Mouse (Mus musculus) forebrain, embryonic 11.5 days (tissue): ENCODE data around the gene Gm40193. TPM values are rescaled to one million over a fixed set of nuclear protein-coding genes. Genes with fewer than 3 reads are reported as not detected.
A peak's percentile ranks its signal among the peaks of the same experiment; 100 is the strongest.

Experiments used
- ATAC-seq: fragments of 200-750 bp; cut with Nextera tagmentation; replicated peaks from 2 replicates; pipeline ENCODE4 v1.8.0; 2017; ENCODE audit warnings: moderate TSS enrichment; ENCODE audit not compliant: low FRiP score
- DNase-seq: peaks from one replicate; pipeline ENCODE4 v3.0.0-alpha.2; 2017; ENCODE audit warnings: low spot score
- H3K27ac ChIP-seq: fragments of 300-500 bp; sonication (generic); 2 replicates; pipeline ENCODE4 v1.5.1; 2014; ENCODE audit warnings: low read depth, low read length
- H3K27me3 ChIP-seq: fragments of 300-500 bp; sonication (generic); 2 replicates; pipeline ENCODE4 v1.6.1; 2014; ENCODE audit warnings: mild to moderate bottlenecking, low read length, mixed read lengths; ENCODE audit not compliant: control insufficient read depth, insufficient read depth
- H3K36me3 ChIP-seq: fragments of 300-500 bp; sonication (generic); 2 replicates; pipeline ENCODE4 v1.6.1; 2014; ENCODE audit warnings: mild to moderate bottlenecking, low read length, moderate library complexity, mixed read lengths; ENCODE audit not compliant: control insufficient read depth, insufficient read depth
- H3K4me1 ChIP-seq: fragments of 300-500 bp; sonication (generic); replicated peaks from 2 replicates; pipeline ENCODE4 v1.6.1; 2014; ENCODE audit warnings: low read length, mixed read lengths; ENCODE audit not compliant: control insufficient read depth, insufficient read depth
- H3K4me2 ChIP-seq: fragments of 300-500 bp; sonication (generic); 2 replicates; pipeline ENCODE4 v1.6.1; 2014; ENCODE audit warnings: low read depth, mild to moderate bottlenecking, low read length, moderate library complexity, mixed read lengths; ENCODE audit not compliant: severe bottlenecking
- H3K4me3 ChIP-seq: fragments of 300-500 bp; sonication (generic); 2 replicates; pipeline ENCODE4 v1.5.1; 2014; ENCODE audit warnings: low read depth, low read length
- H3K9ac ChIP-seq: fragments of 300-500 bp; sonication (generic); 2 replicates; pipeline ENCODE4 v1.6.1; 2014; ENCODE audit warnings: low read length
- H3K9me3 ChIP-seq: fragments of 300-500 bp; sonication (generic); 2 replicates; pipeline ENCODE4 v1.6.1; 2016; ENCODE audit warnings: low read length, mixed read lengths; ENCODE audit not compliant: control insufficient read depth
- WGBS: fragments of 180-500 bp; shearing (Covaris S2); extraction: QIAGEN DNeasy Blood & Tissue Kit; methylation state at CpG from one replicate; pipeline ENCODE4 v1.1.7; 2014; 5-methylcytosine and 5-hydroxymethylcytosine counted together
- polyA plus RNA-seq: library from polyadenylated mRNA; unstranded; fragments of >200 nt; fragmentation: Nextera tagmentation; extraction: Ambion mirVana; gene quantifications from 2 replicates; pipeline ENCODE4 v1.2.1, GENCODE M21; 2014

Gene Gm40193
- polyA plus RNA-seq, 1 experiment from 2014 or later = not detected

DNA sequence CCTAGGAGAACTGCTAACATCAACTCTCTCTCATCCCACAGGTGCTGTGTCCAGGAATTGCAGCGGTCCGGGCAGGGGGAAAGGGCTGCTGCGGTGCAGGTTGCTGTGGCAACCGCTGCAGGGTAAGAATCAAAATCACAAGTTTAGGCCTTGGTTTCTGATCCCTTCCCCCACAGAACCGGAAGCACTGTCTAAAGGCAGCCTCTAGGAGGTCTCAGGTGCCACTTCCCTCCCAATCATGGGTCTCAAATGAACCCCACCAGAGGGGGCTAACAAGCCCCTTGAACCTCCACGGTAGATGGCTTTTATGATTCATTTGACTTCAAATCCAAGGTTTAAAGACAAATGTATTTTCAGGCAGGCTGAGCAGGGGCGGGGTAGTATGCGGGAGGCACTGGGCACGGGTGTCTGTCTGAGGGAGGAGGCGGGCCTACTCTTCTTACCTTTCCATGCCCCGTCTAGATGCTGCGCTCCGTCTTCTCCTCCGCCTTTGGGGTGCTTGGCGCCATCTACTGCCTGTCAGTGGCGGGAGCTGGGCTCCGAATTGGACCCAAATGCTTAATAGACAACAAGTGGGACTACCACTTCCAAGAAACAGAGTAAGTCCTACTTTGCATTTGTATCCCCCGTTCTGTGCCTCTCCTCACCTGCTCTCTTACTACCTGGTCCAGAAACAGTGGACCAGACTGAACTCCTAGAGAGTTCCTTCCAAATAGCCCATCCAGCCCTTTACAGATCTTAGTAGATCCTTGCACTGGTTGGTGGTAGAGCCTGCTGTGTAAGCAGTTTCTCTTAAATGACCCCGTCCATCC is 22.8 kb downstream of the Gm40193 start:
- Histone ChIP-seq H3K36me3 (no peaks in the 10 kb centered on the region), H3K4me2 (peak overlapping the region; percentile 31), H3K27ac (no peak overlapping the region), H3K4me1 (no peaks in the 10 kb centered on the region), H3K9me3 (no peaks in the 10 kb centered on the region), H3K4me3 (0 out of 2 replicates have a peak overlapping the region, but pooled peaks have one; percentile 9), H3K27me3 (no peaks in the 10 kb centered on the region), H3K9ac (0 out of 2 replicates have a peak overlapping the region, but pooled peaks have one; percentile 12)
- DNase-seq (peak; percentile 74), ATAC-seq (no peak)
- WGBS = 9% methylated on average over 19 of the region's 19 CpGs

DNA sequence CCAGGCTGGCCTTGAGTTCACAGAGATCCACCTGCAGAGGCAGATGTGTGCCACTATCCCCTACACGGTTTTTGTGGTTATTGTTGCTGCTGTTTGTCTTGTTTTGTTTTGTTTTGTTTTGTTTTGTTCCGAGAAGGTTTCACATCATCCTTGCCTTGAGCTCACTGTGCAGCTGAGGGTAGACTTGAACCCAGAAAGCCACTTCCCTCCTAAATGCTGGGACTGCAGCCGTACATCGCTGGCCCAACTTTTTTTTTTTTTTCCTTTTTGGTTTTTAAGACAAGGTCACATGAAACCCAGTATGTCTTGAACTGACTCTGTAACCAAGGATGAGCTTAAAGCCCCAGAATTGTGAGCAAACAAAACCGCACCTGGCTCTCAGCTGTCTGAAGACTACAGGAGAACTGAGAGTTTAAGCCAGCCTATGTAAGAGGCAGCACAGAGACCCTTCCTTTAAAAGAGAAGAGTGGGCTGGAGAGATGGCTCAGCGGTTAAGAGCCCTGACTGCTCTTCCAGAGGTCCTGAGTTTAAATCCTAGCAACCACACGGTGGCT is 25.7 kb downstream of the Gm40193 start:
- no peak overlapping the region for H3K27ac ChIP-seq
- H3K4me3 ChIP-seq = no peak overlapping the region
- ATAC-seq (no peak), DNase-seq (no peak)
- H3K9me3 ChIP-seq = no peaks in the 10 kb centered on the region
- no peaks in the 10 kb centered on the region for H3K36me3 ChIP-seq
- no peak overlapping the region for H3K9ac ChIP-seq
- no peaks in the 10 kb centered on the region for H3K27me3 ChIP-seq
- H3K4me1 ChIP-seq = no peaks in the 10 kb centered on the region
- 81% methylated on average over 7 of the region's 7 CpGs for WGBS
- H3K4me2 ChIP-seq = no peak overlapping the region

DNA sequence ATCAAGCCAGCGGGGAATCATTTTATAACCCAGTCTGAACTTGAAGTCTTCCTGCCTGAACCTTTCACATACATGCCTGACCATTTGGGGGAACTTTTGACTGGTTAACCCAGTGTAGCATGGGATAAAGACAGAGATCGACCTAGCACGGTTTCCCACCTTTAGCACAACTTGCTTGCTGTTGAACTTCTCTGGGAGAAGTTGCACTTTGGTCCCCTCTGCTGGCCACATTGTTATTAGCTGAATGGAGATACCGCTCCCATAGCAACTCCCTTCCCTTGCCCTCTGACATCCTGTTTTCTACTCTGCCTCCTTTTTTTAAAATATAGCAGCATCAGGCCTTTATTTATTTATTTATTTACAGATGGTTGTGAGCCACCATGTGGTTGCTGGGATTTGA is 26.4 kb downstream of the Gm40193 start:
- H3K36me3 ChIP-seq = no peaks in the 10 kb centered on the region
- H3K4me1 ChIP-seq = no peaks in the 10 kb centered on the region
- H3K27ac ChIP-seq = no peak overlapping the region
- no peaks in the 10 kb centered on the region for H3K9me3 ChIP-seq
- no peak overlapping the region for H3K4me2 ChIP-seq
- no peak for ATAC-seq
- H3K9ac ChIP-seq = no peak overlapping the region
- H3K27me3 ChIP-seq = no peaks in the 10 kb centered on the region
- no peak overlapping the region for H3K4me3 ChIP-seq
- WGBS = 29% methylated on average over 4 of the region's 4 CpGs
- peak; percentile 63 for DNase-seq

DNA sequence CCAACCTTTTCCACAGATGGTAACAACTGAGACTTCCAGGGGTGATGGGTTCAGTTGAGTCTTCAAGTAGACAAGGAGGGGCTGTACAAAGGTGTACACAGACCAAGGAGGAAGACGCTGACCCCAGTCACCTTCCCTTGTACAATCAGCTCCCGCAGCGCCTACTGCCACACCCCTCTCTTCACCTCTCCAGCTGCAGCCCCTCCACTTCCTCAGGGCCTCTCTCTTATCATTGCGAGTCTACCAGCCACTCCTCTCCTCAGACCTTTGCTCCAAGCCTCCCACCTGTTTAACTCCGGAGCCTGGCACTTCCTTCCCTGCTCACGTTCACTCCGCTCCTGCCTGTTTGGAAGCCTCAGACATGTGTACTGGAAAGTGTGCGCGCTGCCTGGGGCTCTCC is 27.8 kb downstream of the Gm40193 start, which contains the start of gene Tm4sf5:
Tm4sf5 (plus strand) TSS at position 275 of the 400 bp plus-strand sequence.
- Histone ChIP-seq H3K36me3 (no peaks in the 10 kb centered on the region), H3K27ac (no peak within 1 kb of the TSS), H3K9me3 (no peaks in the 10 kb centered on the region), H3K4me1 (no peaks in the 10 kb centered on the region), H3K27me3 (no peaks in the 10 kb centered on the region), H3K9ac (no peak within 1 kb of the TSS), H3K4me3 (no peak within 1 kb of the TSS), H3K4me2 (no peak within 1 kb of the TSS)
- 77% methylated on average over 9 of the region's 9 CpGs for WGBS
- ATAC-seq = no peak
- no peak for DNase-seq

DNA sequence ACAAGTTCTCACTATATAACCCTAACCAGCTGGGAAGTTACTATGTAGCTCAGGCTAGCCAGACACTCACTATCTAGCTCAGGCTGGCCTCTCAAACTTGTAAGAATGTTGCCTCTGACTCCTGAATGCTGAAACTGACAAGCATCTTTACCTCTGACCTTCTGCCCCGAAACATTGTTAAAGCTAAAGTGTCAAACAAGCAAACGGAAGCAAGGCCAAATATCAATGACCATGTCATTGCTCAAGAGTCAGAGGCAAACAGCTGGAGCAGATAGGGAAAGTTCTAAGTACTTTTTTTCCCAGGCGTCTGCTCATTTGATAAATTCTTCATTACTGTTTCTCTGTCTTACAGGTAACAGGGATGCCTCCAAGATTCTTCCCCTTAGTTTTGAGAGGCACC is 30.7 kb downstream of the Gm40193 start:
- 82% methylated on average over 3 of the region's 3 CpGs for WGBS
- H3K9me3 ChIP-seq = no peaks in the 10 kb centered on the region
- no peak for ATAC-seq

DNA sequence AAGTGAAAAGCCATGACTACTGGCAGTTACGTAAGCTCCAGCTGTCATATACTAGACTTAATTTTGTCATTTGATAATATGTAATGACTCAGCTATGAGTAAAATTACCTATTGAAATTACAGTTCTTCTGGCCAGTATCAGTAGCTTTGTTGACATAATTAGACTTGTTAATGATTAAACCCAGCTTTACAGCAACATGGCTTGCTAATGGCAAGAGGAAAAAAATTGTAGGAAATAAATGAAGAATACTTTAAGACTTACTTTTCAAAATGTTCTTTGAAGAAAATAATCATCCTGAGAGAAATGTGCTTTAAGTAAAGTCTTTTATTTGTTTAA is 32.3 kb downstream of the Gm40193 start:
- WGBS = 92% methylated on average over 1 of the region's 1 CpGs
- H3K9ac ChIP-seq = no peak overlapping the region
- no peak overlapping the region for H3K4me2 ChIP-seq
- H3K4me3 ChIP-seq = no peak overlapping the region
- no peaks in the 10 kb centered on the region for H3K27me3 ChIP-seq
- H3K36me3 ChIP-seq = no peaks in the 10 kb centered on the region
- H3K9me3 ChIP-seq = no peaks in the 10 kb centered on the region
- no peak overlapping the region for H3K27ac ChIP-seq
- ATAC-seq (no peak), DNase-seq (no peak)
- no peaks in the 10 kb centered on the region for H3K4me1 ChIP-seq

More for the DNA sequence above, 30.7 kb downstream of the Gm40193 start:
- Histone ChIP-seq H3K27ac (no peak overlapping the region), H3K27me3 (no peaks in the 10 kb centered on the region), H3K36me3 (no peaks in the 10 kb centered on the region), H3K4me2 (no peak overlapping the region), H3K4me3 (no peak overlapping the region), H3K4me1 (no peaks in the 10 kb centered on the region), H3K9ac (no peak overlapping the region)
- DNase-seq = no peak

DNA sequence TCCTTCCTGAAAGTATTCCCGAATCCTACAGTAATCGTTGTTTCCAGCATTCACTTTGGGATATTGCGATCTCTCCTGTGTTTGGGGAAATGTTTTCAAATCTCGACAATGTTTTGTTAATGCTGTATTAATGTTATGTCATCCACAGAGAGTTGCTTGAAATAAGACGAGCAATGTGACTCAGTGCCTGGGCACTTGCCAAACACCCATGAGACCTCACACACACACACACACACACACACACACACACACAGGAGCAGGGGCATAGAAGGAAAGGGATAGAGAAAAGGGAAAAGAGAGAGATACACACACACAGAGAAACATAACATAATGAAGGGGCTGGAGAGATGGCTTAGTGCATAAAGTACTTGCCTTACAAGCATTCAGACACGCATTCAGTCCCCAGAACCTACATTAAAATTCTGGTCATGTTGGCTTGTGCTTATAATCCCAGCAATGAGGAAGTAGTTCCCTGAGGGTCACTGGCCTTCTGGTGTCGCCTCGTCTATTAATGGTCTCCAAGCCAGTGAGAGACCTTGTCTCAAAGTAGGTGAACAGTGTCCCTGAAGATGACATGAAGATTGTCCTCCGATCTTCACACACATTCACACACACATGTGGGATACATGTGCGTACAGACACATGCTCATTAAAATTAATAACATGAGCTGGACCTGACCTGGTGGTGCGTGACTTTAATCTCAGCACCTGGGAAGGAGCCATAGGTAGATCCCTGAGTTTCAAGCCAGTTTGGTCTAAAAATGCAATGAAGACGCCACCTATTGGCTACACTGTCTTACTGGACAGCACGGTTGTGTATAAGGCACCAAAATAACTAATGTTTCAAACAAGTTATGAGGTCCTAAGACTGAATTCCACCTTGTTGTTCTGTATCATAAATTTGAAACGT is 32.9 kb downstream of the Gm40193 start:
- no peak overlapping the region for H3K4me3 ChIP-seq
- H3K4me2 ChIP-seq = no peak overlapping the region
- ATAC-seq = no peak
- 74% methylated on average over 14 of the region's 14 CpGs for WGBS
- no peaks in the 10 kb centered on the region for H3K36me3 ChIP-seq
- H3K27me3 ChIP-seq = no peaks in the 10 kb centered on the region
- no peak overlapping the region for H3K27ac ChIP-seq
- H3K9ac ChIP-seq = no peak overlapping the region
- DNase-seq = no peak
- H3K9me3 ChIP-seq = no peaks in the 10 kb centered on the region
- no peaks in the 10 kb centered on the region for H3K4me1 ChIP-seq

DNA sequence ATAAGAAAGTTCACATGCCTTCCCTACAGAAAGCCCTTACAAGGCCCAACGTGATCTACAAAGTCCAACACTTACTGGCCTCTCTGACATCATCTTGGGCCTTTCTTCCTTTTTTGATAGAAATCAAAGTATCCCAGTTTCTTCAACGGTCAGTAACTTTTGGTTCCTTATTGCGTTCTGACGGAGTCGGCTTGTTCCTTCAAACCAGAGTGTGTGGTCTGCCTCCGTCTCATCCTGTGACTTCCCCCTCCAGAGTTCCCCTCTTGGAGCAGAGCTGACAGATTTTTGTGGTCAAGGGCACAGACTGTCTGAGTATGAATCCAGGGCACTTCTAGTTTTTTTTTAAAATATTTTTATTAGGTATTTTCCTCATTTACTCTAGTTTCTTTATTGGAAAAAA is 43.1 kb downstream of the Gm40193 start:
- 90% methylated on average over 6 of the region's 6 CpGs for WGBS
- Histone ChIP-seq H3K9ac (no peak overlapping the region), H3K4me3 (no peak overlapping the region), H3K36me3 (no peaks in the 10 kb centered on the region), H3K4me1 (no peaks in the 10 kb centered on the region), H3K9me3 (no peaks in the 10 kb centered on the region), H3K4me2 (no peak overlapping the region), H3K27ac (no peak overlapping the region), H3K27me3 (no peaks in the 10 kb centered on the region)
- DNase-seq = no peak
- no peak for ATAC-seq
